In the genomic region with DNA sequence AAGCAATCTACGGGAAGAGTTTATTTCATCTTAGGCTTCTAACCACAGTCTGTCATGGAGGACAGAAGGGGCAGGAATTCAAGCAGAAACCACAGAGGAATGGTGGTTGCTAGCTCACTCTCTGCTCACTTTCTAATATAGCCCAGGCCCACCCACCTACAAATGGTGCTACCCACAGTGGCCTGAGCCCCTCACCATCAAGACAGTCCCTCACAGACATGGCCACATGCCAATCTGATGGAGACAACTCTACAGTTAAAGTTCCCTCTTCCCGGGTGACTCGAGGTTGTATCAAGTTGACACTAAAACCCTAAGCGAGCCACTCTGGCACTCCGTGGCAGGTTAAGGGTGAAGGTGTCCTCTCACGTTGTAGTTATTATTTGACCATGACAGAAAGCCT, we compare ENCODE assay signal across 17 mouse cellular contexts.
"Had no signal": no experiment of that assay in that cellular context is flagged by ENCODE, and none has a peak within 500 bp of the region (broad histone marks: within the 10 kb centered on the region; RNA-seq: fewer than 3 reads in every experiment).

No protein-coding gene starts in this region.

- H3K9ac ChIP-seq: liver, postnatal 0 days; lung, embryonic 15.5 days; midbrain, embryonic 12.5 days; neural tube, embryonic 12.5 days; stomach, embryonic 15.5 days had no signal

- ATAC-seq: liver, postnatal 0 days; lung, postnatal 0 days had no signal

- H3K27ac ChIP-seq: lung, embryonic 15.5 days; macrophage; midbrain, embryonic 12.5 days; neural tube, embryonic 12.5 days; stomach, embryonic 15.5 days; stomach, postnatal 0 days had no signal

- H3K27me3 ChIP-seq: lung, embryonic 15.5 days; midbrain, embryonic 12.5 days; neural tube, embryonic 12.5 days; stomach, embryonic 15.5 days had no signal

- H3K4me1 ChIP-seq: lung, embryonic 15.5 days; midbrain, embryonic 12.5 days; neural tube, embryonic 12.5 days; stomach, embryonic 15.5 days had no signal

- H3K4me2 ChIP-seq: lung, embryonic 15.5 days; midbrain, embryonic 12.5 days; neural tube, embryonic 12.5 days; stomach, embryonic 15.5 days had no signal

- H3K9me3 ChIP-seq: lung, embryonic 15.5 days; midbrain, embryonic 12.5 days; neural tube, embryonic 12.5 days; stomach, embryonic 15.5 days had no signal

- DNase-seq: liver, postnatal 0 days; lung, adult 2 months; lung, postnatal 14 days; lung, postnatal 36 days; midbrain, embryonic 14.5 days; right cerebral cortex, postnatal 14 days; thymus, adult 2 months; thymus, postnatal 25 days; thymus, postnatal 4 days had no signal

- H3K4me3 ChIP-seq: lung, embryonic 15.5 days; megakaryocyte, embryonic 14.5 days; midbrain, embryonic 12.5 days; neural tube, embryonic 12.5 days; stomach, embryonic 15.5 days had no signal
